Mouse (Mus musculus) intestine, postnatal 0 days (tissue): ENCODE measurements around the gene Mras. TPM values are rescaled to one million over a fixed set of nuclear protein-coding genes. Genes with fewer than 3 reads are reported as not detected.

Experiments used
- ATAC-seq: fragments of 200-750 bp; cut with Nextera tagmentation; 2 replicates; pipeline ENCODE4 v1.8.0; 2017; ENCODE audit warnings: mild to moderate bottlenecking, moderate TSS enrichment, moderate library complexity
- H3K27ac ChIP-seq: fragments of 300-500 bp; sonication (generic); 2 replicates; pipeline ENCODE4 v1.5.1; 2014; ENCODE audit warnings: mild to moderate bottlenecking, low read depth, low read length, moderate library complexity
- H3K27me3 ChIP-seq: fragments of 300-500 bp; sonication (generic); replicated peaks from 2 replicates; pipeline ENCODE4 v1.6.1; 2014; ENCODE audit warnings: low read length, mixed read lengths; ENCODE audit not compliant: control insufficient read depth, insufficient read depth
- H3K36me3 ChIP-seq: fragments of 300-500 bp; sonication (generic); 2 replicates; pipeline ENCODE4 v1.6.1; 2014; ENCODE audit warnings: mild to moderate bottlenecking, moderate library complexity; ENCODE audit not compliant: control insufficient read depth, insufficient read depth
- H3K4me1 ChIP-seq: fragments of 300-500 bp; sonication (generic); replicated peaks from 2 replicates; pipeline ENCODE4 v1.6.1; 2014; ENCODE audit warnings: antibody characterized with exemption, low read length, mixed read lengths; ENCODE audit not compliant: control insufficient read depth, insufficient read depth
- H3K4me2 ChIP-seq: fragments of 300-500 bp; sonication (generic); replicated peaks from 2 replicates; pipeline ENCODE4 v1.6.1; 2014; ENCODE audit warnings: low read depth, mild to moderate bottlenecking, moderate library complexity
- H3K4me3 ChIP-seq: fragments of 300-500 bp; sonication (generic); 2 replicates; pipeline ENCODE4 v1.5.1; 2014; ENCODE audit warnings: low read depth, low read length
- H3K9ac ChIP-seq: fragments of 300-500 bp; sonication (generic); 2 replicates; pipeline ENCODE4 v1.6.1; 2014; ENCODE audit warnings: mild to moderate bottlenecking, low read depth, low read length
- H3K9me3 ChIP-seq: fragments of 300-500 bp; sonication (generic); 2 replicates; pipeline ENCODE4 v1.6.1; 2016; ENCODE audit warnings: mixed run types; ENCODE audit not compliant: control insufficient read depth
- CTCF ChIP-seq: sonication (generic); IDR thresholded peaks from 2 replicates; pipeline ENCODE4 v1.5.1; 2016; ENCODE audit warnings: low read depth, mild to moderate bottlenecking, control low read depth, antibody characterized with exemption, moderate library complexity
- WGBS: fragments of 180-500 bp; shearing (Covaris S2); extraction: QIAGEN DNeasy Blood & Tissue Kit; methylation state at CpG from one replicate; pipeline ENCODE4 v1.1.7; 2014; 5-methylcytosine and 5-hydroxymethylcytosine counted together
- polyA plus RNA-seq: library from polyadenylated mRNA; unstranded; fragments of >200 nt; fragmentation: Nextera tagmentation; extraction: Ambion mirVana; gene quantifications from 2 replicates; pipeline ENCODE4 v1.2.1, GENCODE M21; 2015

The Mras gene
- polyA plus RNA-seq, result 7.6 and 9.5 TPM in 2 replicates

DNA sequence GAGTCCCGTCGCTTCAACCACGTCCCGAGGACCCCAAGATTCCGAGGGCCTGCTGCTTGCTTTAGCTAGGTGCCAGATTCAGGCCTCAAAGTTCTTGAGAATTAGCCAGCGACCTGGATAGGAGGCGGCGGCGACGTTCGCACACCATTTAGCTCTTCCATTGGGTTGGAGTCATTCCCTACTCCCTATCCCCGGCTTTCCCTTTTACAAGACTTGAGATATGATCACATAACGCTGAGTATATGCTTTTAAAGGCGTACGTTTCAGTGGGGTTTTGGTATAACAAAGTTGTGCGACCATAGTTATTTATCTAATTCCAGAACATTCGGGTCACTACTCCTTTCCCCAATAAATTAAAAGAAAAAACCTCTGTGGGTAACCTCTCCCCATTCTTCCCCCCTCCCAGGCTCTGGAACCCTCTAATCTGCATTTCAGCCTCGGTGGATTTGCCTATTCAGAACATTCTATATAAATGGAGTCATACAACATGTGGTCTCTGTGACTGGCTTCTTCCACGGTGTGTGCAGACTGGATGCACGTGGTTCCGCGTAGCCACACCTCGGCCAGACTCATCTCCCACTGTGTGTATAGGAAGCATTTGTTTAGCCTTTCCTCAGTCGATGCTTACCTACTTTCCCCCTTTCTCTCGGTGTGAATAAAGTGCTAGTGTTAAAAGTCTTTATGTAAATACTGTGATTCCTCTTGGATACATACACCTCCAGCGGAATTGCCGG lies at the start of gene Mras:
Gene Mras, minus strand, starts transcription at position 351 of the 734 bp plus-strand sequence.
- H3K27me3 ChIP-seq, result 0 out of 2 replicates have a peak, but pooled peaks cover 3% of the 10 kb centered on the region
- no peaks in the 10 kb centered on the region for H3K36me3 ChIP-seq
- TF ChIP-seq CTCF, result no peak
- no peaks in the 10 kb centered on the region for H3K4me1 ChIP-seq
- peak within 1 kb of the TSS; percentile 54 for H3K27ac ChIP-seq
- H3K9ac ChIP-seq, result peak within 1 kb of the TSS; percentile 62
- peak within 1 kb of the TSS; percentile 68 for H3K4me3 ChIP-seq
- no peak for ATAC-seq
- H3K9me3 ChIP-seq, result no peaks in the 10 kb centered on the region
- WGBS, result 12% methylated on average over 27 of the region's 27 CpGs
- peak within 1 kb of the TSS; percentile 95 for H3K4me2 ChIP-seq

DNA sequence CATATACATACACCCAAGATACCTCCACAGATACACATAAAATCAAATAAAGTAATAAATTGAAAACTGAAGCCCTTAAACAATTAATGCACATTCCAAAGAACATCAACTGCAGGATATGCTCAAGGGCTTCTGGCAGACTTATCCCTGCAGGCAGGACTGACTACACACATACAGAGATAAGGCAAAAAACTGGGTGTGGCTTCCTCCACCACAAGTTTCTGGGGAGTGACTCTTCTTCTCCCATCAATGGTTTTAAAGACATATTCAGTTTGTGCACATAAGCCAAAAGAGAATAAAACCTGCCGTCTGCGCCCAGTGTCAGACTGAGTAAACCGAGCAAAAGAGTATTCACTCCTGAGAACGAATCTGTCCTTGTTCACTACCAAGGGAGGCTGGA lies 48.0 kb upstream of the Mras start:
- Histone ChIP-seq H3K9ac (no peak overlapping the region), H3K4me3 (no peak overlapping the region), H3K36me3 (peaks cover 34% of the 10 kb centered on the region), H3K4me2 (no peak overlapping the region), H3K27ac (no peak overlapping the region), H3K4me1 (no peaks in the 10 kb centered on the region), H3K27me3 (no peaks in the 10 kb centered on the region), H3K9me3 (no peaks in the 10 kb centered on the region)
- TF ChIP-seq CTCF, result no peak
- WGBS, result 95% methylated on average over 4 of the region's 4 CpGs
- ATAC-seq, result no peak

DNA sequence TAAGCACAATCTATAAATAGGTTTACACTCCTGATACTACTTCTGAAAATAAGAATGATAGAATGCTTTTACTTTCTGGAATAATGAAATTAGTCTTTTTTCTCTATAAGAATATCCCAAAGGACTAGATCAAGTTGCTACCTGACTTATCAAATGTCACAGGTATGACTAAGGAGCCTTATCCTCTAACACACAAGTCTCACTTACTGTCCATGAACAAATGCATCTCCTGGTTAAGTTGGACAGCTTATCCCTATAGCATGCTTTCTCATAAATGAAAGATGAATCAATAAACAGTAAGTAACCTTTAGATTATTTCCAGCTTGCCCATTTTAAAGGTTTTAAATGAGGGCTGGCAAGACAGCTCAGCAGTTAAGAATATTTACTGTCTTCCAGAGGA lies 47.5 kb upstream of the Mras start:
- H3K36me3 ChIP-seq, result peaks cover 28% of the 10 kb centered on the region
- no peaks in the 10 kb centered on the region for H3K4me1 ChIP-seq
- no peak for ATAC-seq
- no peaks in the 10 kb centered on the region for H3K9me3 ChIP-seq
- H3K4me2 ChIP-seq, result no peak overlapping the region
- no peak for TF ChIP-seq CTCF
- H3K9ac ChIP-seq, result no peak overlapping the region
- H3K27me3 ChIP-seq, result no peaks in the 10 kb centered on the region
- no peak overlapping the region for H3K4me3 ChIP-seq
- H3K27ac ChIP-seq, result no peak overlapping the region; the same call in 1 of the 2 replicates

DNA sequence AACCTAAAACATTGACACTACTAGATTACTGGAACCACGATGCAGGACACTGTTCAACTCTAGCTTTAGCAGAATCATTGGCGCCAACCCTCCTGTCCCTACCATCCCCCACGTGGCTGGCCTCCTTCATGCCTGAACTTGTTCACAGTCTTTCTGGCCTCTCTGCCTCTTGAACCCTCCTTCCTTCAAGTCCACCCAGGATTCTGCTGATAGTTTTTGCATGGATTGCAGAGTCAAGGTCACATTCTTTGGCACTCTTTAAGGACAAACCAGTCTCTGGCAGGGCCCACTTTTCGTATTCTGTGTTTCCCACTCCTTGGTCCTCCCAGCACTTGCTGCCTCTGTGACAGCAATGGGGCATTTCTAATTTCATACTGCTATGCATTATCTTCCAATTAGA lies 46.0 kb upstream of the Mras start:
- Histone ChIP-seq H3K9me3 (no peaks in the 10 kb centered on the region), H3K4me3 (no peak overlapping the region), H3K4me1 (no peaks in the 10 kb centered on the region), H3K9ac (no peak overlapping the region), H3K27ac (no peak overlapping the region), H3K27me3 (no peaks in the 10 kb centered on the region), H3K36me3 (peaks cover 21% of the 10 kb centered on the region), H3K4me2 (no peak overlapping the region)
- no peak for ATAC-seq
- no peak for TF ChIP-seq CTCF
- 91% methylated on average over 4 of the region's 4 CpGs for WGBS

DNA sequence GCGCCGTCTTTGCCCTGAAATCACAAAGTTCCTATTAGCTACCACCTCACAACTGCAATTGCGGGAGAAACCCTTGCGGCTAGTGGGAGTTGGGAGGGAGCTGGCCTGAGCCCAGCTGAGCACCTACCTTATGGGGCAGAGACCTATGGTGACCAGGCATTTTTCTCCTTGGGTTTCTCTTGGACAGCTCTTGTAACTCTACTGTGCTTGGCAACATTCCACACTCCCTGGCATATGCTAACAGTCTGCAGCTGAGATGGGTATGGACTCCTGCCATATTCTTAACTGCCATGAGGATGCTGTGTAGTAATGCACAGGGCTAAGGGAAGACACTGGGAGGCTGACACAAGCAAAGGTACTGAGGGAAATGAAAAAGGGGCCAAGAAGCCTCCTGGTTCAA lies 43.6 kb upstream of the Mras start:
- H3K27ac ChIP-seq, result no peak overlapping the region
- TF ChIP-seq CTCF, result no peak
- no peak overlapping the region for H3K4me3 ChIP-seq
- H3K36me3 ChIP-seq, result peaks cover 3% of the 10 kb centered on the region; the same call in 1 of the 2 replicates
- no peaks in the 10 kb centered on the region for H3K4me1 ChIP-seq
- no peaks in the 10 kb centered on the region for H3K27me3 ChIP-seq
- no peak overlapping the region for H3K4me2 ChIP-seq
- ATAC-seq, result no peak
- H3K9me3 ChIP-seq, result no peaks in the 10 kb centered on the region
- no peak overlapping the region for H3K9ac ChIP-seq
- WGBS, result 87% methylated on average over 4 of the region's 4 CpGs

DNA sequence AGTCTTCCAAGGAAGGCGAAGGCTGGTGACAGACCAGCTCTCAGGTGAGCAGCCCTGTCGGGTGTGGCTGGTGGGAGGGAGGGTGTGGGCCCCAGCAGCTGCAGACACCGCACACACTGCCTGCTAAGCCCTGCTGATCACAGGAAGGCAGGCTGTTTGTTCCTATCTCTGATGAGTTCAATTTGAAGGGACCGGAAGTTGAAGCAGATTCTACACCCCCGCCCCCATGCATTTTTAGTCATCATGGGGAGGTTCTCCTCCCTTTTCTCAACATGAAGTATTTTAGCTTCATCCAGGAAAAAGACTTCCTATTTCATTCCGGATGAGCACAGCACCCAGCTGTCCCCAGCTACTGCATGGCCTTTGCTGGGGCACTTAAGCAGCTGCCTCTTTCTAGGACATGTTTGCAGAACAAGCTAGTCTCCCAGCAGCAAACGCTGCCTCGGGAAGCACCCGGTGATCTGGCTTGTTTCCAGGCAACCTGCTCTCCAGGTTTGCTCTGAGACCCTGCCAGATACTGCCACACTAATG lies 42.1 kb upstream of the Mras start:
- H3K36me3 ChIP-seq, result peaks cover 3% of the 10 kb centered on the region; the same call in 1 of the 2 replicates
- no peaks in the 10 kb centered on the region for H3K9me3 ChIP-seq
- ATAC-seq, result peak; percentile 77
- H3K27ac ChIP-seq, result no peak overlapping the region
- no peak for TF ChIP-seq CTCF
- no peaks in the 10 kb centered on the region for H3K4me1 ChIP-seq
- no peaks in the 10 kb centered on the region for H3K27me3 ChIP-seq
- no peak overlapping the region for H3K4me3 ChIP-seq
- no peak overlapping the region for H3K4me2 ChIP-seq
- no peak overlapping the region for H3K9ac ChIP-seq
- WGBS, result 35% methylated on average over 9 of the region's 9 CpGs
